Mouse (Mus musculus): ENCODE data around the gene Mid1. TPM values are rescaled to one million over a fixed set of nuclear protein-coding genes. Genes with fewer than 3 reads are reported as not detected.
"Not testable (repeated sequence)": the region's sequence is repeated elsewhere in the genome, so short reads cannot be mapped to it uniquely, and the experiment has no call there.

The Mid1 gene
- polyA plus RNA-seq, 1 experiment = 54.0 TPM

- H3K4me2 ChIP-seq (ENCODE audit: low read depth); H3K4me3 ChIP-seq; H3K27me3 ChIP-seq (ENCODE audit: control insufficient read depth, insufficient read depth, insufficient read length); H3K36me3 ChIP-seq (ENCODE audit: control insufficient read depth, insufficient read depth); H3ac ChIP-seq (ENCODE audit: control insufficient read depth, insufficient read length); H3K79me2 ChIP-seq (ENCODE audit: control insufficient read depth, insufficient read depth): not testable (repeated sequence)
Observed at GRCm38 (mm10) chrX:169972791-169973494, 287.9 kb downstream of the Mid1 start.

- not testable (repeated sequence) for H3K4me3 ChIP-seq; H3K79me2 ChIP-seq (ENCODE audit: control insufficient read depth, insufficient read depth); H3K36me3 ChIP-seq (ENCODE audit: control insufficient read depth, insufficient read depth); H3K4me2 ChIP-seq (ENCODE audit: low read depth); H3K27me3 ChIP-seq (ENCODE audit: control insufficient read depth, insufficient read depth, insufficient read length); H3ac ChIP-seq (ENCODE audit: control insufficient read depth, insufficient read length)
Observed at GRCm38 (mm10) chrX:169973806-169974205, 288.8 kb downstream of the Mid1 start.

GRCm38 (mm10) chrX:169974456-169974855 is 289.5 kb downstream of the Mid1 start:
- H3K4me2 ChIP-seq (ENCODE audit: low read depth) = peak overlapping the region; percentile 3
- not testable (repeated sequence) for H3K27me3 ChIP-seq (ENCODE audit: control insufficient read depth, insufficient read depth, insufficient read length); H3K79me2 ChIP-seq (ENCODE audit: control insufficient read depth, insufficient read depth); H3K4me3 ChIP-seq; H3ac ChIP-seq (ENCODE audit: control insufficient read depth, insufficient read length); H3K36me3 ChIP-seq (ENCODE audit: control insufficient read depth, insufficient read depth)

- not testable (repeated sequence) for H3K27me3 ChIP-seq (ENCODE audit: control insufficient read depth, insufficient read depth, insufficient read length); H3K79me2 ChIP-seq (ENCODE audit: control insufficient read depth, insufficient read depth); H3K36me3 ChIP-seq (ENCODE audit: control insufficient read depth, insufficient read depth); H3ac ChIP-seq (ENCODE audit: control insufficient read depth, insufficient read length); H3K4me3 ChIP-seq
- peak overlapping the region; percentile 3 for H3K4me2 ChIP-seq (ENCODE audit: low read depth)
Observed at GRCm38 (mm10) chrX:169974974-169975373, 290.0 kb downstream of the Mid1 start.

- not testable (repeated sequence) for H3K79me2 ChIP-seq (ENCODE audit: control insufficient read depth, insufficient read depth); H3K27me3 ChIP-seq (ENCODE audit: control insufficient read depth, insufficient read depth, insufficient read length); H3K36me3 ChIP-seq (ENCODE audit: control insufficient read depth, insufficient read depth); H3ac ChIP-seq (ENCODE audit: control insufficient read depth, insufficient read length); H3K4me2 ChIP-seq (ENCODE audit: low read depth); H3K4me3 ChIP-seq
Observed at GRCm38 (mm10) chrX:169975681-169976131, 290.7 kb downstream of the Mid1 start.

GRCm38 (mm10) chrX:169976340-169976739 is 291.3 kb downstream of the Mid1 start:
- H3K4me2 ChIP-seq (ENCODE audit: low read depth); H3K4me3 ChIP-seq; H3K79me2 ChIP-seq (ENCODE audit: control insufficient read depth, insufficient read depth); H3ac ChIP-seq (ENCODE audit: control insufficient read depth, insufficient read length); H3K36me3 ChIP-seq (ENCODE audit: control insufficient read depth, insufficient read depth); H3K27me3 ChIP-seq (ENCODE audit: control insufficient read depth, insufficient read depth, insufficient read length): not testable (repeated sequence)

- not testable (repeated sequence) for H3K79me2 ChIP-seq (ENCODE audit: control insufficient read depth, insufficient read depth); H3K4me3 ChIP-seq; H3K36me3 ChIP-seq (ENCODE audit: control insufficient read depth, insufficient read depth); H3K4me2 ChIP-seq (ENCODE audit: low read depth); H3K27me3 ChIP-seq (ENCODE audit: control insufficient read depth, insufficient read depth, insufficient read length); H3ac ChIP-seq (ENCODE audit: control insufficient read depth, insufficient read length)
Observed at GRCm38 (mm10) chrX:169977856-169978435, 292.9 kb downstream of the Mid1 start.

GRCm38 (mm10) chrX:169978436-169979381 is 293.7 kb downstream of the Mid1 start:
- H3K36me3 ChIP-seq (ENCODE audit: control insufficient read depth, insufficient read depth); H3K4me3 ChIP-seq; H3K79me2 ChIP-seq (ENCODE audit: control insufficient read depth, insufficient read depth); H3ac ChIP-seq (ENCODE audit: control insufficient read depth, insufficient read length); H3K27me3 ChIP-seq (ENCODE audit: control insufficient read depth, insufficient read depth, insufficient read length): not testable (repeated sequence)
- H3K4me2 ChIP-seq (ENCODE audit: low read depth) = peak overlapping the region; percentile 46

- peak overlapping the region; percentile 7 for H3K4me2 ChIP-seq (ENCODE audit: low read depth)
- H3K79me2 ChIP-seq (ENCODE audit: control insufficient read depth, insufficient read depth); H3ac ChIP-seq (ENCODE audit: control insufficient read depth, insufficient read length); H3K36me3 ChIP-seq (ENCODE audit: control insufficient read depth, insufficient read depth); H3K4me3 ChIP-seq; H3K27me3 ChIP-seq (ENCODE audit: control insufficient read depth, insufficient read depth, insufficient read length): not testable (repeated sequence)
Observed at GRCm38 (mm10) chrX:169979461-169980202, 294.6 kb downstream of the Mid1 start.

- H3K27me3 ChIP-seq (ENCODE audit: control insufficient read depth, insufficient read depth, insufficient read length); H3K36me3 ChIP-seq (ENCODE audit: control insufficient read depth, insufficient read depth); H3K4me2 ChIP-seq (ENCODE audit: low read depth); H3K4me3 ChIP-seq; H3ac ChIP-seq (ENCODE audit: control insufficient read depth, insufficient read length); H3K79me2 ChIP-seq (ENCODE audit: control insufficient read depth, insufficient read depth): not testable (repeated sequence)
Observed at GRCm38 (mm10) chrX:169980203-169980556, 295.2 kb downstream of the Mid1 start.

Data from myocyte (in vitro differentiated cells).